Comparison of ENCODE assay signal across 10 mouse cellular contexts in the genomic region with DNA sequence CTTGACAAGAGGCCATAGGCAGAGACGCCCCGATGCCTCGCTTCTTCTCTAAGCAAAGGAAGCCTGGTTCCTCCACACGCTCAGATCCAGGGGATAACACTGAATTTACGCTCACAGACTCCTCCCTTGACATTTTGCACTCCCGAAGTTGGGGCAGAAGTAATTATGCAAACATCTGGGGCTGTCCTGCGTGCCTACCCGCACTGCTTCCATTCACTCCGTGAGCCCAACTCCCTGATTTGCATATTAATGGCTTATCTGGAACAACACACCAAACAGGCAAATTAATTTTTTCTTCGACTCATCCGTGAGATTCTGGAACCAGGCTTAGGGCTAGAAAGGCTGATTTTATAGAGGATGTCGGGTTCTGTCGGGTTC. TPM values are rescaled to one million over a fixed set of nuclear protein-coding genes. Genes with fewer than 3 reads are reported as not detected.
DNase-seq lines count a peak whose midpoint lies in the region; ATAC-seq and TF ChIP-seq lines count a peak whose summit lies in the region.
"Had no signal": no experiment of that assay in that cellular context is flagged by ENCODE, and none has a peak within 500 bp of the region (broad histone marks: within the 10 kb centered on the region; RNA-seq: fewer than 3 reads in every experiment).

No protein-coding gene starts in this region.

- WGBS in midbrain, embryonic 11.5 days, result under 1% methylated on average over 13 of the region's 13 CpGs
- 1% methylated on average over 13 of the region's 13 CpGs for WGBS in midbrain, postnatal 0 days
- 0% methylated on average over 13 of the region's 13 CpGs for WGBS in neural tube, embryonic 14.5 days

- peak overlapping the region; percentile 9; the same call in 1 of the 2 replicates for H3K4me2 ChIP-seq in midbrain, embryonic 11.5 days
- no peak overlapping the region for H3K4me2 ChIP-seq in midbrain, postnatal 0 days (ENCODE audit: low read depth, low read length, poor library complexity, severe bottlenecking)
- peak overlapping the region; percentile 20; the same call in 1 of the 2 replicates for H3K4me2 ChIP-seq in neural tube, embryonic 14.5 days (ENCODE audit: low read depth, low read length)

- no peak overlapping the region for H3K27ac ChIP-seq in midbrain, embryonic 11.5 days (ENCODE audit: low read depth, low read length)
- H3K27ac ChIP-seq in midbrain, postnatal 0 days (ENCODE audit: low read depth, low read length), result no peak overlapping the region
- H3K27ac ChIP-seq in neural tube, embryonic 14.5 days (ENCODE audit: low read depth, low read length), result no peak overlapping the region
- H3K27ac ChIP-seq: liver, embryonic 14.5 days had no signal

- no peaks in the 10 kb centered on the region for H3K36me3 ChIP-seq in midbrain, embryonic 11.5 days (ENCODE audit: control insufficient read depth, insufficient read depth, low read length)
- no peaks in the 10 kb centered on the region for H3K36me3 ChIP-seq in midbrain, postnatal 0 days (ENCODE audit: insufficient read depth, low read length)
- H3K36me3 ChIP-seq in neural tube, embryonic 14.5 days (ENCODE audit: control insufficient read depth, insufficient read depth, low read length), result no peaks in the 10 kb centered on the region

- no peaks in the 10 kb centered on the region for H3K9me3 ChIP-seq in midbrain, embryonic 11.5 days (ENCODE audit: control insufficient read depth, low read length)
- H3K9me3 ChIP-seq in midbrain, postnatal 0 days (ENCODE audit: low read length), result no peaks in the 10 kb centered on the region
- H3K9me3 ChIP-seq in neural tube, embryonic 14.5 days (ENCODE audit: control insufficient read depth, low read length), result no peaks in the 10 kb centered on the region

- peak overlapping the region; percentile 5; the same call in 1 of the 2 replicates for H3K4me3 ChIP-seq in midbrain, embryonic 11.5 days (ENCODE audit: low read depth, low read length)
- H3K4me3 ChIP-seq in midbrain, postnatal 0 days (ENCODE audit: low read depth, low read length), result no peak overlapping the region
- H3K4me3 ChIP-seq in neural tube, embryonic 14.5 days (ENCODE audit: low read depth, low read length), result no peak overlapping the region; the same call in 1 of the 2 replicates

- no peak for TF ChIP-seq CTCF in midbrain, postnatal 0 days (IDR thresholded peaks at IDR 0.05)

- H3K27me3 ChIP-seq in midbrain, embryonic 11.5 days (ENCODE audit: control insufficient read depth, insufficient read depth, low read length), result peaks cover 99% of the 10 kb centered on the region
- peaks cover 62% of the 10 kb centered on the region for H3K27me3 ChIP-seq in midbrain, postnatal 0 days (ENCODE audit: insufficient read depth, low read length)
- H3K27me3 ChIP-seq in neural tube, embryonic 14.5 days (ENCODE audit: control insufficient read depth, insufficient read depth, low read length), result peaks cover 62% of the 10 kb centered on the region

- H3K9ac ChIP-seq in midbrain, embryonic 11.5 days (ENCODE audit: low read length), result no peak overlapping the region
- H3K9ac ChIP-seq in midbrain, postnatal 0 days (replicated peaks; ENCODE audit: low read length, poor library complexity, severe bottlenecking), result no peak overlapping the region
- no peak overlapping the region for H3K9ac ChIP-seq in neural tube, embryonic 14.5 days (replicated peaks; ENCODE audit: low read depth, low read length)
- H3K9ac ChIP-seq: liver, embryonic 14.5 days had no signal

- no peak for ATAC-seq in midbrain, embryonic 11.5 days (ENCODE audit: low FRiP score)
- no peak for ATAC-seq in midbrain, postnatal 0 days (ENCODE audit: low FRiP score)
- no peak for ATAC-seq in neural tube, embryonic 14.5 days (ENCODE audit: low read depth)
- no peak for ATAC-seq in activated CD4-positive, CD25-positive, alpha-beta regulatory T cell, adult 4 months

- DNase-seq in embryo, embryonic 10.5 days (ENCODE audit: low spot score), result peak; percentile 56
- DNase-seq in embryo, embryonic 10 days (ENCODE audit: low spot score), result no peak
- DNase-seq in midbrain, embryonic 11.5 days (ENCODE audit: low spot score, missing footprints), result peak; percentile 94
- DNase-seq in midbrain, postnatal 0 days (ENCODE audit: low spot score), result no peak
- DNase-seq in induced T-regulatory cell, adult 2 months (ENCODE audit: low read depth), result peak; percentile 61
- DNase-seq in testis, postnatal 14 days (ENCODE audit: low spot score), result no peak
- DNase-seq: kidney, adult 8-10 months had no signal

- peaks cover 35% of the 10 kb centered on the region for H3K4me1 ChIP-seq in midbrain, embryonic 11.5 days (ENCODE audit: control insufficient read depth, insufficient read depth, low read length)
- H3K4me1 ChIP-seq in midbrain, postnatal 0 days (ENCODE audit: insufficient read depth, low read length), result peaks cover 11% of the 10 kb centered on the region
- peaks cover 22% of the 10 kb centered on the region for H3K4me1 ChIP-seq in neural tube, embryonic 14.5 days (ENCODE audit: control insufficient read depth, insufficient read depth, low read length)

RNA-seq across cellular contexts. Expression of a gene that starts 7.4 kb away (rescaled TPM):
- 11.3 and 11.9 TPM in 2 replicates for polyA plus RNA-seq in midbrain, embryonic 11.5 days (2014; fragmentation: Nextera tagmentation; extraction: Ambion mirVana)
- 14.9 and 15.5 TPM in 2 replicates for total RNA-seq in midbrain, postnatal 0 days (2014; rRNA removed)
- polyA plus RNA-seq in midbrain, postnatal 0 days (2015; fragmentation: Nextera tagmentation; extraction: Ambion mirVana), result 6.8 and 7.6 TPM in 2 replicates
- 7.7 and 10.1 TPM in 2 replicates for polyA plus RNA-seq in neural tube, embryonic 14.5 days (2014; fragmentation: Nextera tagmentation; extraction: Ambion mirVana)
- polyA plus RNA-seq in activated CD4-positive, CD25-positive, alpha-beta regulatory T cell, adult 4 months (2017; shearing (Covaris generic)), result 1 to 10 TPM; 5.3 to 7.5 TPM

RNA-seq across cellular contexts. Expression of a gene that starts 25.4 kb away (rescaled TPM):
- 66.7 and 70.5 TPM in 2 replicates for polyA plus RNA-seq in midbrain, embryonic 11.5 days (2014; fragmentation: Nextera tagmentation; extraction: Ambion mirVana)
- 9.6 and 10.6 TPM in 2 replicates for total RNA-seq in midbrain, postnatal 0 days (2014; rRNA removed)
- polyA plus RNA-seq in midbrain, postnatal 0 days (2015; fragmentation: Nextera tagmentation; extraction: Ambion mirVana), result 5.6 and 6.7 TPM in 2 replicates
- polyA plus RNA-seq in neural tube, embryonic 14.5 days (2014; fragmentation: Nextera tagmentation; extraction: Ambion mirVana), result 5.7 and 11.5 TPM in 2 replicates
- polyA plus RNA-seq in activated CD4-positive, CD25-positive, alpha-beta regulatory T cell, adult 4 months (2017; shearing (Covaris generic)), result 1 to 10 TPM; 1.1 to 1.4 TPM

RNA-seq across cellular contexts. Expression of a gene that starts 37.9 kb away (rescaled TPM):
- 6.3 and 7.0 TPM in 2 replicates for polyA plus RNA-seq in midbrain, embryonic 11.5 days (2014; fragmentation: Nextera tagmentation; extraction: Ambion mirVana)
- 48.6 and 53.4 TPM in 2 replicates for total RNA-seq in midbrain, postnatal 0 days (2014; rRNA removed)
- 30.5 TPM in 2 replicates for polyA plus RNA-seq in midbrain, postnatal 0 days (2015; fragmentation: Nextera tagmentation; extraction: Ambion mirVana)
- 14.5 and 15.1 TPM in 2 replicates for polyA plus RNA-seq in neural tube, embryonic 14.5 days (2014; fragmentation: Nextera tagmentation; extraction: Ambion mirVana)
- polyA plus RNA-seq in activated CD4-positive, CD25-positive, alpha-beta regulatory T cell, adult 4 months (2017; shearing (Covaris generic)), result 1 to 10 TPM; 2.0 to 2.4 TPM

Comparison
In these comparisons a context has a peak if more than half of its experiments do, and no peak if none do; other contexts are left out.
1. DNase-seq: peak in embryo, embryonic 10.5 days (single experiment), midbrain, embryonic 11.5 days (single experiment) and induced T-regulatory cell, adult 2 months (single experiment); none in embryo, embryonic 10 days (single experiment), midbrain, postnatal 0 days (single experiment) and testis, postnatal 14 days (single experiment).